Mouse (Mus musculus) common myeloid progenitor, adult 5-6 weeks (primary cell): ENCODE measurements around the gene Lct. TPM values are rescaled to one million over a fixed set of nuclear protein-coding genes. Genes with fewer than 3 reads are reported as not detected.
"Not testable (repeated sequence)": the region's sequence is repeated elsewhere in the genome, so short reads cannot be mapped to it uniquely, and the experiment has no call there.

Experiments used
- ATAC-seq: replicated peaks from 2 replicates; pipeline ENCODE4 v1.8.0; 2016; ENCODE audit warnings: low read depth, mild to moderate bottlenecking, moderate TSS enrichment, inconsistent platforms; ENCODE audit not compliant: poor library complexity, severe bottlenecking
- total RNA-seq: library from RNA; stranded (forward); fragments of 200-1000, 187-1606 nt; gene quantifications from 2 replicates; pipeline ENCODE4 v1.2.3, GENCODE M21; 2017

Gene Lct
- total RNA-seq, 1 experiment from 2014 or later, result 0.05 TPM

- no peak for ATAC-seq
Observed at GRCm38 (mm10) chr1:128303900-128304299, 24.2 kb downstream of the Lct start.

GRCm38 (mm10) chr1:128295717-128296528, 32.2 kb downstream of the Lct start:
- ATAC-seq, result no peak

- no peak for ATAC-seq
Observed at GRCm38 (mm10) chr1:128295296-128295695, 32.8 kb downstream of the Lct start.

- no peak for ATAC-seq
Observed at GRCm38 (mm10) chr1:128293524-128293923, 34.6 kb downstream of the Lct start.

- ATAC-seq, result no peak
Observed at GRCm38 (mm10) chr1:128290295-128290694, 37.8 kb downstream of the Lct start.

GRCm38 (mm10) chr1:128285136-128285535, 43.0 kb downstream of the Lct start:
- ATAC-seq, result no peak

- 0 out of 2 replicates have a peak, but pooled peaks have one; percentile 25 for ATAC-seq
Observed at GRCm38 (mm10) chr1:128284157-128284690, 43.9 kb downstream of the Lct start.

- no peak for ATAC-seq
Observed at GRCm38 (mm10) chr1:128282924-128283323, 45.2 kb downstream of the Lct start.

GRCm38 (mm10) chr1:128281753-128282152, 46.4 kb downstream of the Lct start:
- ATAC-seq, result no peak

- ATAC-seq, result no peak
Observed at GRCm38 (mm10) chr1:128278563-128278962, 49.6 kb downstream of the Lct start.

- ATAC-seq, result peak; percentile 42; the same call in 1 of the 2 replicates
Observed at GRCm38 (mm10) chr1:128275908-128276307, 52.2 kb downstream of the Lct start.

- no peak for ATAC-seq
Observed at GRCm38 (mm10) chr1:128270731-128271130, 57.4 kb downstream of the Lct start.

GRCm38 (mm10) chr1:128267061-128267460, 61.1 kb downstream of the Lct start:
- not testable (repeated sequence) for ATAC-seq

GRCm38 (mm10) chr1:128244727-128245355, 83.3 kb downstream of the Lct start:
- peak; percentile 45 for ATAC-seq

- peak; percentile 96 for ATAC-seq
Observed at GRCm38 (mm10) chr1:128243996-128244726, 84.0 kb downstream of the Lct start.

- peak; percentile 9 for ATAC-seq
Observed at GRCm38 (mm10) chr1:128243627-128243995, 84.5 kb downstream of the Lct start, which contains the start of gene Ubxn4. Gene Ubxn4, plus strand, starts transcription at chr1:128243964.

GRCm38 (mm10) chr1:128235181-128235580, 92.9 kb downstream of the Lct start:
- ATAC-seq, result no peak
